Mouse (Mus musculus) intestine, postnatal 0 days (tissue): Measurements from ENCODE around the gene Clcn6. TPM values are rescaled to one million over a fixed set of nuclear protein-coding genes. Genes with fewer than 3 reads are reported as not detected.

ENCODE experiments used
- ATAC-seq: fragments of 200-750 bp; cut with Nextera tagmentation; 2 replicates; pipeline ENCODE4 v1.8.0; 2017; ENCODE audit warnings: mild to moderate bottlenecking, moderate TSS enrichment, moderate library complexity
- H3K27ac ChIP-seq: fragments of 300-500 bp; sonication (generic); 2 replicates; pipeline ENCODE4 v1.5.1; 2014; ENCODE audit warnings: mild to moderate bottlenecking, low read depth, low read length, moderate library complexity
- H3K27me3 ChIP-seq: fragments of 300-500 bp; sonication (generic); replicated peaks from 2 replicates; pipeline ENCODE4 v1.6.1; 2014; ENCODE audit warnings: low read length, mixed read lengths; ENCODE audit not compliant: control insufficient read depth, insufficient read depth
- H3K36me3 ChIP-seq: fragments of 300-500 bp; sonication (generic); 2 replicates; pipeline ENCODE4 v1.6.1; 2014; ENCODE audit warnings: mild to moderate bottlenecking, moderate library complexity; ENCODE audit not compliant: control insufficient read depth, insufficient read depth
- H3K4me1 ChIP-seq: fragments of 300-500 bp; sonication (generic); replicated peaks from 2 replicates; pipeline ENCODE4 v1.6.1; 2014; ENCODE audit warnings: antibody characterized with exemption, low read length, mixed read lengths; ENCODE audit not compliant: control insufficient read depth, insufficient read depth
- H3K4me2 ChIP-seq: fragments of 300-500 bp; sonication (generic); replicated peaks from 2 replicates; pipeline ENCODE4 v1.6.1; 2014; ENCODE audit warnings: low read depth, mild to moderate bottlenecking, moderate library complexity
- H3K4me3 ChIP-seq: fragments of 300-500 bp; sonication (generic); 2 replicates; pipeline ENCODE4 v1.5.1; 2014; ENCODE audit warnings: low read depth, low read length
- H3K9ac ChIP-seq: fragments of 300-500 bp; sonication (generic); 2 replicates; pipeline ENCODE4 v1.6.1; 2014; ENCODE audit warnings: mild to moderate bottlenecking, low read depth, low read length
- H3K9me3 ChIP-seq: fragments of 300-500 bp; sonication (generic); 2 replicates; pipeline ENCODE4 v1.6.1; 2016; ENCODE audit warnings: mixed run types; ENCODE audit not compliant: control insufficient read depth
- CTCF ChIP-seq: sonication (generic); IDR thresholded peaks from 2 replicates; pipeline ENCODE4 v1.5.1; 2016; ENCODE audit warnings: low read depth, mild to moderate bottlenecking, control low read depth, antibody characterized with exemption, moderate library complexity
- WGBS: fragments of 180-500 bp; shearing (Covaris S2); extraction: QIAGEN DNeasy Blood & Tissue Kit; methylation state at CpG from one replicate; pipeline ENCODE4 v1.1.7; 2014; 5-methylcytosine and 5-hydroxymethylcytosine counted together
- polyA plus RNA-seq: library from polyadenylated mRNA; unstranded; fragments of >200 nt; fragmentation: Nextera tagmentation; extraction: Ambion mirVana; gene quantifications from 2 replicates; pipeline ENCODE4 v1.2.1, GENCODE M21; 2015

Clcn6 gene
- polyA plus RNA-seq, 1 experiment from 2014 or later = 2.5 TPM

- no peak for ATAC-seq
- Histone ChIP-seq H3K36me3 (peaks cover 23% of the 10 kb centered on the region), H3K9ac (no peak overlapping the region), H3K4me1 (0 out of 2 replicates have a peak, but pooled peaks cover 2% of the 10 kb centered on the region), H3K4me3 (no peak overlapping the region), H3K27me3 (no peaks in the 10 kb centered on the region), H3K9me3 (no peaks in the 10 kb centered on the region), H3K4me2 (no peak overlapping the region), H3K27ac (no peak overlapping the region)
- WGBS = 55% methylated on average over 6 of the region's 6 CpGs
- TF ChIP-seq CTCF = peak; percentile 55
Observed at GRCm38 (mm10) chr4:148079212-148079611, 40.6 kb upstream of the Clcn6 start.

- Histone ChIP-seq H3K27me3 (no peaks in the 10 kb centered on the region), H3K9me3 (no peaks in the 10 kb centered on the region), H3K4me3 (no peak overlapping the region), H3K4me2 (no peak overlapping the region), H3K27ac (no peak overlapping the region), H3K4me1 (0 out of 2 replicates have a peak, but pooled peaks cover 2% of the 10 kb centered on the region), H3K36me3 (peaks cover 14% of the 10 kb centered on the region), H3K9ac (no peak overlapping the region)
- no peak for ATAC-seq
- TF ChIP-seq CTCF = no peak
- 86% methylated on average over 6 of the region's 6 CpGs for WGBS
Observed at GRCm38 (mm10) chr4:148075881-148076280, 37.3 kb upstream of the Clcn6 start.

GRCm38 (mm10) chr4:148075259-148075658 lies 36.6 kb upstream of the Clcn6 start:
- WGBS = 23% methylated on average over 21 of the region's 21 CpGs
- Histone ChIP-seq H3K9ac (no peak overlapping the region), H3K36me3 (peaks cover 8% of the 10 kb centered on the region), H3K27ac (no peak overlapping the region), H3K27me3 (no peaks in the 10 kb centered on the region), H3K4me3 (peak overlapping the region; percentile 31), H3K9me3 (no peaks in the 10 kb centered on the region), H3K4me1 (0 out of 2 replicates have a peak, but pooled peaks cover 2% of the 10 kb centered on the region), H3K4me2 (peak overlapping the region; percentile 65)
- no peak for TF ChIP-seq CTCF
- peak; percentile 64 for ATAC-seq

- H3K9ac ChIP-seq = no peak overlapping the region
- H3K36me3 ChIP-seq = peaks cover 1% of the 10 kb centered on the region; the same call in 1 of the 2 replicates
- peak overlapping the region; percentile 65 for H3K4me2 ChIP-seq
- peak overlapping the region; percentile 31 for H3K4me3 ChIP-seq
- no peaks in the 10 kb centered on the region for H3K9me3 ChIP-seq
- H3K27ac ChIP-seq = no peak overlapping the region
- ATAC-seq = no peak
- WGBS = 33% methylated on average over 17 of the region's 17 CpGs
- no peaks in the 10 kb centered on the region for H3K27me3 ChIP-seq
- peak; percentile 64 for TF ChIP-seq CTCF
- H3K4me1 ChIP-seq = 0 out of 2 replicates have a peak, but pooled peaks cover 2% of the 10 kb centered on the region
Observed at GRCm38 (mm10) chr4:148074521-148075189, 36.0 kb upstream of the Clcn6 start.

- ATAC-seq = no peak
- WGBS = 63% methylated on average over 5 of the region's 5 CpGs
Observed at GRCm38 (mm10) chr4:148071508-148071907, 32.9 kb upstream of the Clcn6 start.

GRCm38 (mm10) chr4:148069602-148070218 lies 31.1 kb upstream of the Clcn6 start:
- H3K27me3 ChIP-seq = no peaks in the 10 kb centered on the region
- H3K9ac ChIP-seq = no peak overlapping the region
- 77% methylated on average over 9 of the region's 9 CpGs for WGBS
- H3K4me1 ChIP-seq = no peaks in the 10 kb centered on the region
- no peak for TF ChIP-seq CTCF
- H3K9me3 ChIP-seq = no peaks in the 10 kb centered on the region
- ATAC-seq = no peak
- H3K36me3 ChIP-seq = no peaks in the 10 kb centered on the region
- no peak overlapping the region for H3K27ac ChIP-seq
- no peak overlapping the region for H3K4me3 ChIP-seq
- H3K4me2 ChIP-seq = no peak overlapping the region

More at GRCm38 (mm10) chr4:148071508-148071907, 32.9 kb upstream of the Clcn6 start:
- Histone ChIP-seq H3K4me2 (no peak overlapping the region), H3K27me3 (no peaks in the 10 kb centered on the region), H3K9me3 (no peaks in the 10 kb centered on the region), H3K9ac (no peak overlapping the region), H3K36me3 (no peaks in the 10 kb centered on the region), H3K4me3 (no peak overlapping the region), H3K27ac (no peak overlapping the region), H3K4me1 (0 out of 2 replicates have a peak, but pooled peaks cover 2% of the 10 kb centered on the region)
- no peak for TF ChIP-seq CTCF
